Mouse (Mus musculus): ENCODE data around the gene Zcchc7. TPM values are rescaled to one million over a fixed set of nuclear protein-coding genes. Genes with fewer than 3 reads are reported as not detected.
"Not testable (repeated sequence)": the region's sequence is repeated elsewhere in the genome, so short reads cannot be mapped to it uniquely, and the experiment has no call there.

The Zcchc7 gene
- polyA plus RNA-seq, 1 experiment: 6.8 TPM

DNA sequence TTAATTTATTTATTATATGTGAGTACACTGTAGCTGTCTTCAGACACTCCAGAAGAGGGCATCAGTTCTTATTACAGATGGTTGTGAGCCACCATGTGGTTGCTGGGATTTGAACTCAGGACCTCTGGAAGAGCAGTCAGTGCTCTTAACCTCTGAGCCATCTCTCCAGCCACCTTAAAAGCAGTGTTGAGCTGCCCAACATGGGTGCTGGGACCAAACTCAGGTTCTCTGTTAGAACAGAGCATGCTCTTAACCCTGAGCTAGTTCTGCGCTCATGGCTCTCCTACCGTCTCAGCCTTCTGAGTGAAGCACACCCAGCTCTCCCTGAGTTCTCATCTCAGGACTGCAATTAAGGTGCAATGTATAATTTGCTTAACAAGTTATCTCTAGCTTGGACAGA lies 190.4 kb downstream of the Zcchc7 start:
- DNase-seq (ENCODE audit: low read depth, low spot score): not testable (repeated sequence)
- 95% methylated on average over 2 of the region's 2 CpGs for WGBS

DNA sequence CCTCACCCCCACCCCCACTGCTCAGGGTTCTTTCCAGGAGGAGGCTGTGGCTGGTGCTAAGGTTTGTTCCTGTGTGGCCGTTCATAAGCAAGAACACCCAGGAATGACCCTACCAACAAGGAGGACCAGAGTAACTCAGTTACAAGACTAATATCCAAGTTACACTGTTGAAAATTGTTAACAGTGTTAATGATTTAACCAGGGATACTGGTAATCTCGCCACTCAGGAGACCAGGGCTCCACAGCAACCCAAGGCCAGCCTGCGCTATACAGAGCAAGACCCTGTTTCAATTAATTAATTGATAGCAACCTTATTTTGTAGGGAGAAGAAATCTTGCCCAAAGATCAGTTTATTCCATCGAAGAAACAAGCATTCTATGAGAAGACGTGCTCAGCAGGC lies 191.8 kb downstream of the Zcchc7 start:
- no peak for DNase-seq (ENCODE audit: low read depth, low spot score)
- 71% methylated on average over 5 of the region's 5 CpGs for WGBS

- DNase-seq (ENCODE audit: low read depth, low spot score): no peak
- 64% methylated on average over 1 of the region's 1 CpGs for WGBS
These were observed 192.6 kb downstream of the Zcchc7 start for GRCm38 (mm10) chr4:44948314-44948713.

GRCm38 (mm10) chr4:44953041-44953440 lies 197.4 kb downstream of the Zcchc7 start:
- WGBS: 75% methylated on average over 9 of the region's 9 CpGs
- no peak for DNase-seq (ENCODE audit: low read depth, low spot score)

- 83% methylated on average over 9 of the region's 9 CpGs for WGBS
- no peak for DNase-seq (ENCODE audit: low read depth, low spot score)
These were observed 203.1 kb downstream of the Zcchc7 start for GRCm38 (mm10) chr4:44958776-44959175.

- WGBS: 90% methylated on average over 13 of the region's 13 CpGs
- no peak for DNase-seq (ENCODE audit: low read depth, low spot score)
These were observed 203.5 kb downstream of the Zcchc7 start for GRCm38 (mm10) chr4:44959220-44959619.

GRCm38 (mm10) chr4:44963156-44963555 lies 207.5 kb downstream of the Zcchc7 start:
- DNase-seq (ENCODE audit: low read depth, low spot score): no peak
- 55% methylated on average over 11 of the region's 11 CpGs for WGBS

- 83% methylated on average over 2 of the region's 2 CpGs for WGBS
- DNase-seq (ENCODE audit: low read depth, low spot score): no peak
These were observed 209.5 kb downstream of the Zcchc7 start for GRCm38 (mm10) chr4:44965175-44965574.

DNA sequence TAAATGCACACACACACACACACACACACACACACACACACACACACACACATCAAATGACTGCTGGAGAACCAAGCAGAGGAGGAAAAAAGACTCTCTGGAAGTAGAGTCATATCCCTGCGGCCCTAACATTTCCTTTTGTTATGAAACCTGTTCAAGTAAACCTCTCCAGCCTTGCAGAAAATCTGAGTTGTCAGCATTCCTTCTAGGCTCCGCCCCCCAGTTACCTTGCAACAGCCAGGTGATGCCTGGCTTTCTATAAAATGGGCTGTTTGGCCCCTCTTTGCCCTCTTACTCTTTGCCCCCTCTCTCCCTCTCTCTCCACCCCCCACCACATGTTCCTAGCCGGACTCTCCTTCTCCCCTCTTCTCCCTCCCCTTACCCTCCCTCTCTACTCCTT lies 210.1 kb downstream of the Zcchc7 start:
- no peak for DNase-seq (ENCODE audit: low read depth, low spot score)
- 69% methylated on average over 3 of the region's 3 CpGs for WGBS

DNA sequence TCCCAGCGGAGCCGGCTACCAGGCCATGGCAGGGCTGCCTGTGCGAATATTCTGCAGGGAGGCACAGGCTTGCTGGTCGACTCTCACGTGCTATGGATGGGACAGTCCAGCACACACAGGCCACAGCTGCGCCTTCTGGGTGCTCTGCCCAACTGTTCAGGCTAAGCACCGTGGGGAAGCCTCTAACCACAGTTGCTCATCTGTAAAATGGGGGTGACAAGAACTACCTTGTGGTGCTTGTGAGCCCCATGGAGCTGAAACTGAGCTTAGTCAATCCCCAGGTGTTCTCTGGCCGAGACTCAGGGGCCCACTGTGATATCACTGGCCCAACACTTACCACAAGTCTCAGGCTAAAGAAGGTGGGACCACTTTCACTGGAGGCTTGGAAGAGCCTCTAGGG lies 211.7 kb downstream of the Zcchc7 start:
- WGBS: 86% methylated on average over 8 of the region's 8 CpGs
- DNase-seq (ENCODE audit: low read depth, low spot score): no peak

GRCm38 (mm10) chr4:44970056-44970455 lies 214.4 kb downstream of the Zcchc7 start:
- WGBS: 89% methylated on average over 7 of the region's 7 CpGs
- no peak for DNase-seq (ENCODE audit: low read depth, low spot score)

DNA sequence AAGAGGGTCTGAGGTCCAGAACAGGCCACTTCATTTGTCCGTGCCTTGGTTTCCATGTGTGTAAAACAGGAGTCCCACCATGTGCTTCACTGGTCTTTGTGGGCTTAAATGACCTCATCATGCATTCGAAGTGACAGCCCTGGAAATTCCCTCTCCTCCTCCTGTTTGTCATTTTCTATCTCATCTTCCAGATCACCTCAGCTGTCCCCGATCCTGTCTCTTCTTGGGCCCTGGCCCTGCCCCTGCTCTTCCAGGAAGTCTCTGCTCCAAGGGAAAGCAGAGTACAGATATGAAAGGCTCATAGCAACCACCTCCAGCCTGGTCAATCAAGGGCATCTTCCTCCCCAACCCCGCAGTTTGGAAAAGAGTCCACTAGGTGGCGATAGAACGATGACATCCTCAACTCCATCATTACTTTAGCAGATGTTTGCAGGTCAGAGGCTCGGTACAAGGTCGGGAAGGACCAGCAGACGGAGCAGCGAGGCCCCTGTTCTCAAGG lies 215.0 kb downstream of the Zcchc7 start:
- WGBS: 18% methylated on average over 10 of the region's 10 CpGs
- peak; percentile 13 for DNase-seq (ENCODE audit: low read depth, low spot score)

DNA sequence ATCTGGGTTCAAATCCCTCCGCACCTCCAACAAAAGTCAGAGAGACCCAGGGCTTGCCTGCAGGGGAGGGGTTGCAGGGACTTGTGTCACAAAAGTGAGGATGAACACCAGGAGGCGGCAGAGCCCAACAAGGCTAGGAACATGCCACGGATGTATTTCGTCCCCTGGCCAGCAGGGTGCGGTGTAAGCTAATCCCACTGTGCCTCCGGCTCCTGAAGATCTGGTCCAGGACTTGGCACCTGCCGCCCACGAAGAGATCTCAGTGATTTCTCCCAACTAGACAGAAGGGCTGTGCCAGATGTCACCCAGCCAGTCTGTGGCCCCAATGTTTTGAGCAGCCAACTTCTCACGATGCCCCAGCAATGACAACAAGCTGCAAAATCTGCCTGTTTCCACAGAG lies 217.8 kb downstream of the Zcchc7 start:
- peak; percentile 59 for DNase-seq (ENCODE audit: low read depth, low spot score)
- 12% methylated on average over 9 of the region's 9 CpGs for WGBS

GRCm38 (mm10) chr4:44973871-44974270 lies 218.2 kb downstream of the Zcchc7 start:
- WGBS: 45% methylated on average over 14 of the region's 14 CpGs
- DNase-seq (ENCODE audit: low read depth, low spot score): no peak

- no peak for DNase-seq (ENCODE audit: low read depth, low spot score)
These were observed 218.7 kb downstream of the Zcchc7 start for GRCm38 (mm10) chr4:44974331-44974730.

GRCm38 (mm10) chr4:44976026-44976615 lies 220.4 kb downstream of the Zcchc7 start:
- 65% methylated on average over 6 of the region's 6 CpGs for WGBS

More at GRCm38 (mm10) chr4:44974331-44974730, 218.7 kb downstream of the Zcchc7 start:
- WGBS: 74% methylated on average over 8 of the region's 8 CpGs

GRCm38 (mm10) chr4:44976921-44977710 lies 221.4 kb downstream of the Zcchc7 start:
- 90% methylated on average over 10 of the region's 10 CpGs for WGBS
- DNase-seq (ENCODE audit: low read depth, low spot score): no peak

More at GRCm38 (mm10) chr4:44976026-44976615, 220.4 kb downstream of the Zcchc7 start:
- no peak for DNase-seq (ENCODE audit: low read depth, low spot score)

DNA sequence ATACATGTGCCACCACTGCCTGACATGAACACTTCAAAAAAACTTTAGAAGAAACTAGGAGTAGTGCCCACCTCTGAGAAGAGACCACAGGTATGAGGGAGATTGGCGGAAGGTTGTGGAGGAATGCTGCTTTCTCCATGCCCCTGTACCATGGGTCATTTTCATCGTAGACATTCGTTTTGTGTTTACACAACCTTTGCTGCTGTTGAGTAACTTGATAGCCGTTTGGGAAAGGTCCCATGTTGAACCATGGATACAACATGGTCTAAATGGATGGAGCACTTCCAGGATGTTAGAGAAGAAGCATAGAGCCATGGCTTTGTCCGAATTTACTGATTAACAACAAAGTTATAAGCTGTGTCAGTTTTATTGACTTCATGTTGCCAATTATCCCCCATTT lies 222.5 kb downstream of the Zcchc7 start:
- no peak for DNase-seq (ENCODE audit: low read depth, low spot score)
- WGBS: 46% methylated on average over 5 of the region's 5 CpGs

DNA sequence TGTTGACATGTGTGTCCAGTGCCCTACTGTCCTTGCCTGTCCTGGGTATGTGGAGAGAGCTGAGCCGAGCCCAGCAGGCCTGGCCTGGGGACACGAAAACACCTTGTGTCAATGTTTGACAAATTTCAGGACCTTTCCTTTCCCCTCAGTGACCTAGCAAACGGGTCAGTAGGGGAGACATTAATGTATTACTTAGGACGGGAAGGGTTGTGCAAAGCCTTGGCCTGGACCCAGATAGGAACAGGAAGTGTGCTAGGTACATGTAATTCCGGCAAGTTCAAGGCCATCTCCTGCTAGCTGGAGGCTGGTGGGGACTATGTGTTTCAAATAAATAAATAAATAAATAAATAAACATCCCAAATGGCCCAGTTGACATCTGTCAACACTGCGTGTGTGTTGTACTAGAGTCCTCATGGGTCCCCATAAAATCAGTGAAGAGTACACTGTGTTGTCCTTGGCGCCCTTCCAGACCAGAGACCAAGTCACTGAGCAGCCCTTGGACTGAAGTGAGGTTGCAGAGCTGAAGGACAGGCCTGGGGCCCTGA lies 224.2 kb downstream of the Zcchc7 start:
- DNase-seq (ENCODE audit: low read depth, low spot score): no peak
- 44% methylated on average over 7 of the region's 7 CpGs for WGBS

DNA sequence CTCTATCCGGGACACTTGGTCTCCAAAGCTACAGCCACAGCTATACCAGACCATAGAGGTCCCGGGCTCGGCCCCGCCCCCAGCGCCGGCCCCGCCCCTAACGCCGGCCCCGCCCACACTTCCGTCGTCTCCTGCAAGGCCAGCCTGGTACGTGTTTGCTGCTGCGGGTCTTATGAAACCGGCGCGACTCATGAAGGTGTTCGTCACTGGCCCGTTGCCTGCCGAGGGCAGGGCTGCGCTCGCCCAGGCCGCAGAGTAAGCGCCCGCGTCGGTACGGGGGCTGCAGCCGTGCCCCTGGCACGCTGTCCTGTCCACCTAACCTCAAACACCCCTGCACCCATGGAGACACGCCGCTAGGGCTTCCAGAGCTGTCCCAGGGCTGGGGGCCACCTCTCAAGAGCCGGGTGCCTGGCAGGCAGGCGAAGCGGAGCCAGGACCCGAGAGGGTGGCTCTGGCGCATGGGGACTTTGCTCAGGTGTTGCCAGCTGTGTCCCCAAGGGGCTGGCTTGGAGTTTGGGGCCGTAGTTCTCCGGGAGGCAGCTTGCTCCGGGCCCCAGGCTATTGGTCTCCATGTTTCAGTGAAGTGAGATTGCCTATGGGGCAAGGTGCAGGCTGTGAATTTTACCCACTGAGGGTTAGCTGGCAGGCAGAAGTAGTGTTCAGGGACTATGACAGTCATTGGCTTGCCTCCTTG lies 225.8 kb downstream of the Zcchc7 start, which contains the start of gene Grhpr:
TSS of gene Grhpr (plus strand) at position 116 of the 694 bp plus-strand sequence.
- WGBS: under 1% methylated on average over 40 of the region's 40 CpGs
- peak; percentile 45 for DNase-seq (ENCODE audit: low read depth, low spot score)
